Mouse (Mus musculus) liver, adult 2 months (tissue): ENCODE results near the gene Ttll2. TPM values are rescaled to one million over a fixed set of nuclear protein-coding genes. Genes with fewer than 3 reads are reported as not detected.
A peak's percentile ranks its signal among the peaks of the same experiment; 100 is the strongest.
"Not testable (repeated sequence)": the region's sequence is repeated elsewhere in the genome, so short reads cannot be mapped to it uniquely, and the experiment has no call there.

Source experiments
- DNase-seq: peaks from one replicate; pipeline ENCODE4 v3.0.0-alpha.2; 2011; ENCODE audit warnings: low read depth, low spot score; ENCODE audit errors: extremely low read depth
- H3K27ac ChIP-seq: fragments of 200-500 bp; replicated peaks from 2 replicates; pipeline ENCODE4 v1.5.1; 2012; ENCODE audit warnings: low read depth, mild to moderate bottlenecking, control low read depth, inconsistent platforms, low read length; ENCODE audit not compliant: insufficient read depth
- H3K27me3 ChIP-seq: fragments of 200-500 bp; 2 replicates; pipeline ENCODE4 v1.6.1; 2012; ENCODE audit warnings: mild to moderate bottlenecking, moderate library complexity, low read length, inconsistent platforms; ENCODE audit not compliant: control insufficient read depth, insufficient read depth
- H3K36me3 ChIP-seq: fragments of 200-500 bp; 2 replicates; pipeline ENCODE4 v1.6.1; 2012; ENCODE audit warnings: low read length, inconsistent platforms; ENCODE audit not compliant: control insufficient read depth, insufficient read depth
- H3K4me1 ChIP-seq: fragments of 200-500 bp; 2 replicates; pipeline ENCODE4 v1.6.1; 2011; ENCODE audit warnings: low read length; ENCODE audit not compliant: control insufficient read depth, insufficient read depth
- H3K4me3 ChIP-seq: fragments of 200-500 bp; 2 replicates; pipeline ENCODE4 v1.5.1; 2011; ENCODE audit warnings: low read depth, mild to moderate bottlenecking, control low read depth, low read length, moderate library complexity; ENCODE audit not compliant: insufficient read depth
- H3K79me2 ChIP-seq: fragments of 200-500 bp; 2 replicates; pipeline ENCODE4 v1.6.1; 2012; ENCODE audit warnings: inconsistent platforms, mild to moderate bottlenecking, low read length, moderate library complexity; ENCODE audit not compliant: control insufficient read depth, insufficient read depth
- H3K9ac ChIP-seq: fragments of 200-500 bp; 2 replicates; pipeline ENCODE4 v1.6.1; 2012; ENCODE audit warnings: low read depth, mild to moderate bottlenecking, control low read depth, inconsistent platforms, low read length
- WGBS: fragments of 180-500 bp; shearing (Covaris S2); methylation state at CpG from one replicate; pipeline ENCODE4 v1.1.7; 2018; 5-methylcytosine and 5-hydroxymethylcytosine counted together
- polyA plus RNA-seq: library from polyadenylated mRNA; depleted of rRNA; stranded (reverse); fragments of >200 nt; gene quantifications from 2 replicates; pipeline ENCODE4 v1.2.3, GENCODE M21; 2012; rRNA removed
- total RNA-seq: library from RNA; depleted of rRNA; stranded (reverse); fragments of >200 nt; gene quantifications from 2 replicates; pipeline ENCODE4 v1.2.3, GENCODE M21; 2014; rRNA removed

Gene Ttll2
- total RNA-seq = 0.34 TPM in 1 of 2 replicates, not detected in the other
- polyA plus RNA-seq = 0.07 and 0.14 TPM in 2 replicates

DNA sequence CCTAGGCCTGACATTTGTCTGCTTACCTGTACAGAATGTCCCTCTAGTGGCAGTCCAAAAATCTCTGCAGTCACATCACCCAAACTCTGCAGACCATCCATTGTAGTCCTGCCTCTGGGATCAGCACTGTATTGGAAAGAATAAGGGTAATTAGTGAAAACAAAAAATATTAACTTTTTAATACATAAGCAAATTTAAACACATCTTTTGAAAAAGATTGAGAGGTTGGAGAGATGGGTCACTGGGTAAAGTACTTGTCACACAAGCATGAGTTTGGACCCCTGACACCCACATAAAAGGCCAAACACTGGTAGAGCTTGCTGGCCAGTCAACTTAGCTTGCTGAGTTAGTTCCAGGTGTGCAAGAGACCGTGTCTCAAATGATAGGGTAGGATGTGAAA, at the start of gene Ttll2:
Ttll2 (minus strand) TSS at position 101 of the 400 bp plus-strand sequence.
- not testable (repeated sequence) for H3K79me2 ChIP-seq, H3K4me3 ChIP-seq, DNase-seq, H3K9ac ChIP-seq, H3K27me3 ChIP-seq, H3K4me1 ChIP-seq, H3K27ac ChIP-seq, H3K36me3 ChIP-seq
- WGBS = 94% methylated on average over 1 of the region's 1 CpGs

DNA sequence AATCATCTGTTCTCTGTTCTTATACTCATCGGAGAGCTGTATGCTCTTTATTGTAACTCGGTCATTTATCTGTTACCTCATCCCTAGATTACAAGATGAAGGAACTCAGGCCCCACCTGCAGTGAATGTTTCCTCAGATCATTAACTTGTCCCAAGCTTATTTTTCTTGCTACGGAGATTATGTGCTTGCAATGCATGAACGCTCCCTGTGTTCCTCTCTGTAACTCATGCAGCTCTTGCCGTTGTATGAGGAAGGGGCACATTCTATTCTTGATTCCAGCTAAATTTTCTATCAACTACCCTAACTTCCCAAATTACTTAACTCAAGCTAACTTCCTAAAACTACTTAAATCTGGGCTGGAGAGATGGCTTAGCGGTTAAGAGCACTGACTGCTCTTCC, 47.3 kb upstream of the Ttll2 start:
- WGBS = 89% methylated on average over 6 of the region's 6 CpGs
- H3K79me2 ChIP-seq, H3K27ac ChIP-seq, H3K27me3 ChIP-seq, H3K9ac ChIP-seq, DNase-seq, H3K4me3 ChIP-seq, H3K4me1 ChIP-seq, H3K36me3 ChIP-seq: not testable (repeated sequence)

- H3K79me2 ChIP-seq, H3K4me3 ChIP-seq, H3K36me3 ChIP-seq, H3K4me1 ChIP-seq, H3K27me3 ChIP-seq, H3K27ac ChIP-seq, H3K9ac ChIP-seq: not testable (repeated sequence)
- 51% methylated on average over 6 of the region's 6 CpGs for WGBS
- peak; percentile 35 for DNase-seq
Observed at GRCm38 (mm10) chr17:7398198-7398847, 45.8 kb upstream of the Ttll2 start.

DNA sequence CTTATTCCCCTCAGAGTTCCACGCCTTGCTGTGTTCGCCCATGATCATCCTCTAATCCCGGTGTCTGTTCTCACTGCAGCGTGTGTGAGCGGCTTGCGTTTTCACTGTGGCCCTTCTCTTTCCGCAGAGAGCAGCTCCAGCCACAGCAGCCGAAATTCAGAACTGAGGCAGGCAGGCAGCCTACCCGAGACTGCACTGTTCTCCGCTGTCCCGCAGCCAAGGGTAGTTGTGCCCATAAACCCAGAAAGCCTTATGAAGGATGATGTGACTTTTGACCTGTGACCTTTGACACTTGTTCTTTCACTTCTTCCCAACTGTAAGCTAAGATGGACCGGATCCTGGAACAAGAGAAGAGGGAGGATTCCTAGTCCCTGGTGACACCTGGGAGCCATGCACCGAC, 44.6 kb upstream of the Ttll2 start:
- DNase-seq = peak; percentile 36
- H3K4me1 ChIP-seq, H3K36me3 ChIP-seq, H3K9ac ChIP-seq, H3K79me2 ChIP-seq, H3K4me3 ChIP-seq, H3K27me3 ChIP-seq, H3K27ac ChIP-seq: not testable (repeated sequence)
- 89% methylated on average over 13 of the region's 13 CpGs for WGBS

DNA sequence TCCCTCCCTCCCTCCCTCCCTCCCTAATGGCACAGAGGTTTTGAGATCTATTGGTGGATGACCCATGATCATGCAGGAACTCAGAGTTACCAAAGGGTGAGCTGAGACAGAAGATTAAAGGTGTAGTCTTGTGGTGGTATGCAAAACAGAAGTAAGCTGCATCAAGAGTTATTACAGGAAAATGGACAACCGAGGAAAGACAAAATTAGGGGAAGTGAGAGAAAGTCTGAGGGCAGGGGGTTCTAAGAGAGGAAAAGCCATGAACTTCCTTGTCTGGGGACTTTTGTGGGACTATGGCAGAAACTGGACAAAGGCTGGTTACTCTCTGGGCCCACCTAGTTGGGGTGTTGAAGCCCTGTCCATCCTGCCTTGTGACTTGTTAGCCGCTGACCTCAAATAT, 43.8 kb upstream of the Ttll2 start:
- not testable (repeated sequence) for H3K27ac ChIP-seq, H3K9ac ChIP-seq
- no CpG with 5 or more reads among the region's 2 CpGs for WGBS

GRCm38 (mm10) chr17:7395671-7396070, 43.2 kb upstream of the Ttll2 start:
- not testable (repeated sequence) for H3K79me2 ChIP-seq, H3K36me3 ChIP-seq, H3K4me1 ChIP-seq, H3K4me3 ChIP-seq, H3K9ac ChIP-seq, DNase-seq, H3K27me3 ChIP-seq, H3K27ac ChIP-seq
- WGBS = 89% methylated on average over 8 of the region's 8 CpGs

More for the DNA sequence above, 43.8 kb upstream of the Ttll2 start:
- not testable (repeated sequence) for H3K36me3 ChIP-seq, H3K27me3 ChIP-seq, H3K79me2 ChIP-seq, H3K4me1 ChIP-seq, DNase-seq, H3K4me3 ChIP-seq

- H3K79me2 ChIP-seq, H3K9ac ChIP-seq, H3K4me1 ChIP-seq, H3K4me3 ChIP-seq, H3K27me3 ChIP-seq, DNase-seq, H3K36me3 ChIP-seq, H3K27ac ChIP-seq: not testable (repeated sequence)
- WGBS = 85% methylated on average over 7 of the region's 7 CpGs
Observed at GRCm38 (mm10) chr17:7395116-7395515, 42.6 kb upstream of the Ttll2 start.

- WGBS = 40% methylated on average over 7 of the region's 7 CpGs
- not testable (repeated sequence) for H3K4me1 ChIP-seq, H3K36me3 ChIP-seq, H3K9ac ChIP-seq, H3K4me3 ChIP-seq, H3K79me2 ChIP-seq, H3K27me3 ChIP-seq
- DNase-seq = peak; percentile 35
- peak overlapping the region; percentile 44; the same call in 1 of the 2 replicates for H3K27ac ChIP-seq
Observed at GRCm38 (mm10) chr17:7389898-7390297, 37.4 kb upstream of the Ttll2 start.

GRCm38 (mm10) chr17:7388958-7389356, 36.5 kb upstream of the Ttll2 start:
- WGBS = 71% methylated on average over 7 of the region's 8 CpGs
- H3K4me3 ChIP-seq, DNase-seq: not testable (repeated sequence)

More at GRCm38 (mm10) chr17:7388958-7389356, 36.5 kb upstream of the Ttll2 start:
- not testable (repeated sequence) for H3K79me2 ChIP-seq, H3K27me3 ChIP-seq, H3K27ac ChIP-seq, H3K4me1 ChIP-seq, H3K9ac ChIP-seq, H3K36me3 ChIP-seq
